Mouse (Mus musculus) gastrocnemius, postnatal 10 days (tissue): ENCODE results near the gene Kcnd3. TPM values are rescaled to one million over a fixed set of nuclear protein-coding genes. Genes with fewer than 3 reads are reported as not detected.

Source experiments
- DNase-seq: peaks from one replicate; pipeline ENCODE4 v3.0.0; 2021; ENCODE audit warnings: mixed read lengths
- total RNA-seq, 2 experiments: library from RNA; stranded (reverse); gene quantifications; 2 replicates each; pipeline ENCODE4 v1.2.3; 2021

The Kcnd3 gene
- total RNA-seq, 2 experiments from 2014 or later, result 0.66 to 0.77 TPM

DNA sequence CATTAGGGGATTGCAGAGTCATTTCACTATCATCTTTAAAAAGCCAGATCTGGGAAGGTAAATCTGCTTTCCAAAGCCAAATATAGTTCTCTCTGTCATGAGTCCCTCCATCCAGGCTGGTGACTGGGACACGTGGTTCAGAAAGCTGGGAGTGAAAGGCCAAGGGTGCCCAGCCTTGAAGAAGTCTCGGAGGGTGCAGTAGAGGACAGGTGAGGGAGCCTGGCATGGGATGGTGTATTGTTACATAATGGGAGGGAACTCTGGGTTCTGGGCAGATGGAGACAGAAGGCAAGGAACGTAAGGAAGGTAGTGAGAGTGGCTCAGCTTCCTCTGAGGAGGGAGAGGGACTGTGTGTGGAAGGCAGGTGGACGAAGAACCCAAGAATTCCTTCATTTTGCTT, 5.5 kb downstream of the Kcnd3 start:
- no peak for DNase-seq

DNA sequence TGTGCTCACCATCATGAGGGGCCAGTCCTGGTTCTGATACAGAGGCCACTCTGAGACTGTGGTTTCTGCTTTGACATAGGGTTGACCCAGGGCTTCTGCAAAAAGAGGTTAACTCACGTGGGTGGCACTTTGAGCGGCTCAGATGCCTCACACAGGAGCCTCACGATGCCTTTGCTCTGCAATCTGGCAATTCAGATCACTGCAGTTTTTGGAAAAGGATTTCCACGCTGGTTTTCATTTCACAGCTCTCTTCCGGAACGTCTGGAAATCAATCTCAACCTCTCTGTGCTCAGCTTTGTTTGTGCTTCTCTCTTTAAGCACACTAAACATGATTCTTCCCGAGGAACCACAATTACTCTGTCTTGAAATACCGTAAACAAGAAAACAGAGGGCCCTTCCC, 14.4 kb downstream of the Kcnd3 start:
- DNase-seq, result no peak

DNA sequence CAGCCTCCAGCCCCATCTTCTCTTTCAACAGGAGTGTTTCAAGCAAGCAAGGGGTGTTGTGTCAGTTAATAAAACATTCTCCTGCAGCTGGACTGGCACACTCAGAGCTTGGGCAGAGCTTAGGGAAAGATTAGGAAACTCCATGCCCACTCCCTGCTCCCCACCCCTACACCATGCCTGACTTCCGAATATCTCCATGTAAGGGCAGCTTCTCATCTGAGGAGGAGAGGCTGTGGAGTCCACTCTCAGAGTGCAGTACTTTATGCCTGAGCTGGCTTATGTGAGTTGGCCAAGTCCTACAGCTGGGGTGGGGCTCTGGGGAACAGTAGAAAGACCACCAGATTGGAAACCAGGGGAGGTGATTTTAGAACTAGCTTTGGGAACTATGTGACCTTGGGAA, 20.4 kb downstream of the Kcnd3 start:
- DNase-seq, result no peak

DNA sequence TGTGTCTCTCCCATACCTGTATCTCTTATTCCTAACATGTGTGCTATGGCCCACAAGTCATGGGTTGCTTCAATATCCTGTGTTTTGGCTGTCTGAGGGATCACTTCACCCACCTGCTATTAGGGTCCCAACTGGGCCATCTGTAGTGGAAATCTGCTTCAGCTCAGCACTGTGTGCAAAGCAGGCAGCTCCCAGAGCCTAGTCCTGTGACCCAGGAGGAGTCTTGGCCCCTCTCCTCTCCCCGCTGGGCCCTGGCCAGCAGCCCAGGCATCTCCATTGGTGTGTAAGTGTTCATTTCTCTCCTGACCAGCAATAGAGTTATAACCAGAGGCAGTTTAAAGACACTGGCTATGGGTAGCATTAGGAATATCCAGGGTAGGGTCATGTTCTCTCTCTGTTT, 24.3 kb downstream of the Kcnd3 start:
- DNase-seq, result no peak

DNA sequence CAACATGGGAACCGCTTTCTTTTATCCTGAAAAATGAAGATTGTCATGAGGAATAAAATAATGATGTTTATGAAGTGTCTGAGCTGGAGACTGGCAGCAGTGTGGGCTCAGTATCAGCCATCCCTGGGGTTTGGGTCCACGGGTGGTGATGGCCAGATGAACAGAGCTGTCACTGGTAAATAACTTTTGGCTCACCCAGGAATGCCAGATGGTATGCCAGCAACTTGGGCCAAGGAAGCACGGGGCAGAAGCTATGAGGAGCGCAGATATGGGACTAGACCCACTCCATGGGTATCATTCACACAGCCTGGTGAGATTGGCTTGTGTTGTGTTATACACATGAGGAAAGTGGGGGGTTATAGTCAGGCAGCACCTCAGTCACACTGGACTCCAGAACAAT, 26.7 kb downstream of the Kcnd3 start:
- no peak for DNase-seq

DNA sequence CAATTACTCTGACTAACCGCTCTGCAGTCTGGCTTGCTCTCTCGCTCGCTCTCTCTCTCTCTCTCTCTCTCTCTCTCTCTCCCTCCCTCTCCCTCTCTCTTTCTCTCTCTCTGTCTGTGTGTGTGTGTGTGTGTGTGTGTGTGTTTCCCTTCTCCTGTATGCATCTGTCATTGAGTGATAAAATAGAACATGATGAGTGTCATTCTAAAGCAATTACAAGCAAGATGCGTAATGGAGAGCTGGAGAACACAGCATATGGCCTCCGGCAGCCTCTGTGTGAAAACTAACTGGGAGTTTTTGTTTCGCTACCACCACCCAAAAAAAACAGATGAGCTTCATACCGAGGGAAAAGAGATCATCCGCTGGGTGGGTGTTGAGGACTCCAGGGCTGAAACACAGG, 29.3 kb downstream of the Kcnd3 start:
- no peak for DNase-seq

DNA sequence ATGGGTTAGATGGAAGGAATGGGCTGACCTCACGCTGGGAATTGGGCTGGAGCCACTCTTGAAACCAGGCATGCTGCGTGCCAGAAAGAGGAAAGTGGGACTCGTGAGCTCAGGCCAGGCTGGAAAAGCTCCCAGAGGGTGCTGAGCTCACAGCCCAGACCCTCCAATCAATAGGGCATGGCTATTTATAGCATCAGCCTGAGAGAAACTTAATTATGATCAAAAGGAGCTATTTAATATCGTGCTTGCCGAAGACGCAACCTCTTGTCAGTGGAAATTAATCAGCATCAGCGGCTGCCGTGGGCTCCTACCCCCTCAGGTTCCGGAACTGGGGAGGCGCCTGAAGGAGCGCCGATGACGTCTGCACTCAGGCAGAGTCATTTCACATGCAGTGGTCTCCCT, 31.5 kb downstream of the Kcnd3 start:
- DNase-seq, result no peak

DNA sequence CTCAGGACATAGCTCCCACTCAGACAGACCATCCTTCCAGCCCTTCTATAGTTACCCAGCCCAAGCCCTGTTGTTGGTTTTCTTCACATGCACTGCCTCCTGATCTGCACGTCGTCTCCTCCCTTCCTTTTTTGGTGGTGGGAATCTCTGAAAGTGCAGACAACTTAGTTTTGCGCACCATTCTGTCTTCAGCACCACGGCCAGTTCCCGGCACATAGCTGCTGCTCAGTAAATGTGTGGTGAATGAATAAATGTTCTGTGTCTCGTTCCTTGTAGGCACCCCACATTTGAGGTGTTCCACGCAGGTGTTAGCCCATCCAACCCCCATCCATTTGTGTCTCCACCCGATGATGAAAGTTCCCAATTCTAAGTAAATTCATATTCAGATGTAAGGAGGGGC, 35.0 kb downstream of the Kcnd3 start:
- DNase-seq, result peak; percentile 19

DNA sequence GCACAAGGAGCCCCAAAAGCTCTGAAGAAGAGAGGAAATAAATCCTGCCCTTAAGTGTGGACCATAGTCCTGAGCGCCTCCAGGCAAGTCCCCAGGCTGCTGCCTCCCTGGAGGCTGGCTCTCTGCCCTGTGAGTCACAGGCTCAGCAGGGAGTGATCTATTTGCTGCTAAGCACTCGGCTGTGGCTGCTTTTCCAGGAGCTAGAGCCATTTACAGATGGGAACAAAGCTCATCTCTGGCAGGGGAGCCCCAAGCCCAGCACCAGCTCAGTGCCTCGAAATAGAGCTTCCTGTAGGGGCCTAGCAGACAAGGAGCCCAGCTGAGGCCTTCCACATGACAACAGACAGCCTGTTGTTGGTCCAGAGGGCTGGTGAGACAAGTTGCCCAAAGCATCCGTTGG, 37.5 kb downstream of the Kcnd3 start:
- no peak for DNase-seq

DNA sequence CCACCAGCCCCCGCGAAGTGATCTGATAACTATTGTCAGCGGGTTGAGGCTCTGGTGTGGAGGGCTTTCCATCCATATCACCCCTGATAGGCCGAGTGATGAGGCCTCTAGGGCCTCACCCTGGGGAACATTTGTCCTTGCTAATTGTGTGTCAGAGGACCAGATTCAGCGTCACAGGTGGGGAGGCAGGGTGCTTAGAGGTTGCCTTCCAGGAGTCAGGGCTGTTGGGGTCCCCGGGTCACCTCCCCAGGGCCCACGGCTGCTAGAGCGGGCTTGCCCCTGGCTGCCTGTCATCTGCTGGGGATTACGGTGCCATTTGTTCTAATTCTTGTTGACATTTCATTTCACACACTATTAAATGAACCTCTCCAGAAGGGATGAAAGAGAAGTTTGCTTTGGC, 42.8 kb downstream of the Kcnd3 start:
- no peak for DNase-seq

DNA sequence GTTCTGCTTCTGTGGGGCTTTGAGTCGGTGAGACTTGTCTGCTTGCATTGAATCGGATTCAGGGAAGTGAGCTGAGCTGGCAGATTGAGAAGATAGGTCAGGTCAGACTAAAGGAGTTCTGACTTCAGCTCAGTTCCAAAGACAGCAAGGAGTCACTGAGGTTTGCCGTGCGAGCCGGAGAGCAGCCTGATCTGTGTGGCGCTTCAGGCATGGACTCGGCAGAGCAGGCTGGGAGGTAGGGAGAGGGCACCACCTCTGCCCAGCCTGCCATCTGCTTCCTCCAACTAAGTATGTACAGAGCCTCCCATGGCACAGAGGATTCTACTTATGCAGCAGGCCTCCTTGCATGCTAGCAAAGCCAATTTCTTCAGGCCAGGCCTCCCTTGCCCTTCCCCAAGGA, 44.1 kb downstream of the Kcnd3 start:
- no peak for DNase-seq

DNA sequence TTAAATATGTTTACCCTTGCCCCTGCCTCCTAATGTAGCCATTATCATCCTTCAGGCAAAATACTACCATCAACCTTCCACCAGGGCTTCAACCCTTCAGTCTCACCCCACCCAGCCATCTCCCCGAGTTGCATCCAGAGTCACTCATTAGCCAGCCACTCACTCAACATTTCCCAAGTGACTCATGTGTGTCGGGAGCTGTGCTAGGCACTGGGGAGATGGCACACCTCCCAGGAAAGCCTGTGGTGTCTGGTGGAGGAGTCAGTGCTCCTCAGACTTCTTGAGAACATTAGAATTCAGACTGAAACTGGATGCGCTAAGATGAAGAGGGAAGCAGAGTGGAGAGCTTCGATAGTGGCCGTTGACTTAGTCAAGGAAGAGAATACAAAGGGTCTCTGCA, 44.8 kb downstream of the Kcnd3 start:
- no peak for DNase-seq

DNA sequence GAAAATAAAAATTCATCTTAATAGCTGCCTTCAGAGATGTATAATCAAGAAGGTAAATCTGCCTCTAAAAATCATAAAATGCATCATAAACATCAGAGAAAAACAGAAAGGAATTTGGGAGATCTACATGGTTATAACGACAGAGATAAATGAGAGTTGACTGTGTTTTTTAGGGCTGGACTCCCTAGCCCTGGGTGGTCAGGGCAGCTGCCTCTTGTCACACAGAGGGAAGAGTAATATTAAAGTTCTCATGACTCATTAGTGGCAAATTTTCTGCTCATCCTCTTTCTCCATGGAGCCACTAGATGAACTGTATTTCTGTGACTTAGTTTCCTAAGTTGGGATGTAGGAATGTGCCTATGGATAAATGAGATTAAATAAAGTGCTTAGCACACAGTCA, 48.9 kb downstream of the Kcnd3 start:
- DNase-seq, result no peak

DNA sequence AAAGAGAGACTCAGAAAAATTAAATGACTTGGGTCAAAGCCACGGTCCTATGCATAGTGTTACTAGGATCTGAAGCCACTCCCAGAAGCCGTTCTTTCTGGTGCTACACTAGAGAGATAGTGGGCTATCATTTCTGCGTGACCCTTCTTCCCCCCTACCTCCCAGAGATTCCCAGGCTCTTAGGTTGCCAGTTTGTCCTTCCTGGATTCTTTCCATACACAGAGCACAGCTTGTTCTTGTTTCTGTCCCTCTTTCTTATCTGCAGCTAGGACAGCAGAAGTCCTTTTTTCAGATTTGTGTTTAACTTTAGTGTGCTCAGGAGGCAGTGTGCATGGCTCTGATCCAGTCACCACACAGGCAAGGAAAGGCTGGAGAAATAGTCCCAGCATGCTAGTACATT, 52.1 kb downstream of the Kcnd3 start:
- DNase-seq, result no peak

DNA sequence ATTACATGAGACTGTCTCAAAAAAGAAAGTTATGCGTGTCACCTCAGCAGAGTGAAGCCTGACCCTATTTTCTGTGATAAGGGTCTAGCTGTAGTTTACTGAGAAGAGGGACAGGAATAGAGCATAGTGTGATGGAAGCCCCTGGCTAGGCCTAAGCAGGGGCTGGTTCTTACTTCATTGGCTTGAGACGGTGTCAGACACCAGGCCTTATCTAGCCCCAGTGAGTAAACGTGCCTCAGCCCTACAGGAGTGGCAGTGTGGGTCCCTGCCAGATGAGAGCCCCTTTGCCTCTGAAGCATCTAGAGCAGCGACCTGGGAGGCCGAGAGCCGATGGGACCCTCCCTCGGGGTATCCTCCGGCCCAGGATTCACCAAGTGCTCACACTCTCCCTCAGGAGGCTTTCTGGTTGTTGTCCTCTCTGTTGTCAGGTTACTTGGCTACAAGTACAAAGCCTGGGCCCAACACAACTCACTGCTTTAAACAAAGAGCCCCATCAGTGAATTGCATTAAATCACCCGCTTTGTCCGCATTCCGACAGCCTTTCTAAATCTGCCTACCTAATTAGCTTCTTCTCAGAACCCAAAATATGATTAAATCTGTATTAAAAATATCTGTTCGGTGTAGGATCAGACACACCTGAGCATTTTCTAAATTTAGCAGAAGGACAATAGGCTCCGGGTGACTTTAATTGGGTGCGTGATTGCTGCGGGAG, 53.2 kb downstream of the Kcnd3 start:
- no peak for DNase-seq

DNA sequence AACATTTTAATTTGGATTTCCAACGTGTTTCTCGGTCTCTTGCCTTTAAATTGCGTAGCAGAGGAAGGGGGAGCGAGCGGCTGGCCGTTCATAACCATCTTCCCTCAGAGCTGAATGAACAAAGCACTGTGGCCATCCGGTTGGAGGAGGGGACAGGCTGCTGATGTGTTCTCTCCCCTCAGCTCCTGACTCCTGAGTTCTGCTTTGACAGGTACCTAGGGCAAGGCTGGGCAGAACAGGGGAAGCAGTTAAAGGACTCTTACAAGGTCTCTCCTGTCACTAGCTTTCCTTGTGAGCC, 53.7 kb downstream of the Kcnd3 start:
- no peak for DNase-seq

DNA sequence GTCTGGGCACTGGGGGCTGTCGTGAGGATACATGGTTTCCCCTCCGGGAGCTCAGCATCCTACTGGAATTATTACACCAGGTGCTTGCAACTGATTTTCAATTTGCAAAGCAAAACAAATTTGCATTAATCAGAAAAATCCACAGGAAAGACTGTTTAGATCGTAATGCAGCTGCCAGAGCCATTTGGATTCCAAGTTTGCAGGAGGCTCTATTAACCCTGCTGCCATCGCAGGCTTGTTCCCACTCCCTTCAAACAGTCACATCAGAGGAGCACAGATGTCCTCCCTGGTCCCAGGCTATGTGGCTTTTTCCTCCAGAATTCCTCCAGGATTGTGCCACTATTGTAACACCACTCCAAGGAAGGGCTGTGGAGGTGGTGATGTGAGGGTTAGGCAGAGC, 54.5 kb downstream of the Kcnd3 start:
- no peak for DNase-seq

DNA sequence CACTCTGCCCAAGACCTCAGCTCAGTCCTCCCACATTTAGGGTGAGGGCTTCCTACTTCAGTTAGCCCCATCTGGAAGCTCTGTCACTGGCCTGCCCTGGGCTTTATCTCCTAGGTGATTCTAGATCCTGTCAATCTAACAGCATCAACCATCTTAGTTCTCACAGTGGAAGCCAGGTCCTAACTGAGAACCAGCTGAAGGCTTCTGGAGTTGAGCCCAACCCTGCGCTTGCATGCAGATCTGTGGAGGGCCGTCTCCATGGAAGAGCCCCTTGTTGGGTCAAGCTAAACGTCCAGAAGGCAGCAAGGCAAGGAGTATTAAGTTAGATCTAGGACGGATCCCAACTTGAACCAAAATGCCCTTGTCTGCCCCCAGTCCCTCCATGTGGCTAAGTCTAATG, 57.2 kb downstream of the Kcnd3 start:
- DNase-seq, result no peak

DNA sequence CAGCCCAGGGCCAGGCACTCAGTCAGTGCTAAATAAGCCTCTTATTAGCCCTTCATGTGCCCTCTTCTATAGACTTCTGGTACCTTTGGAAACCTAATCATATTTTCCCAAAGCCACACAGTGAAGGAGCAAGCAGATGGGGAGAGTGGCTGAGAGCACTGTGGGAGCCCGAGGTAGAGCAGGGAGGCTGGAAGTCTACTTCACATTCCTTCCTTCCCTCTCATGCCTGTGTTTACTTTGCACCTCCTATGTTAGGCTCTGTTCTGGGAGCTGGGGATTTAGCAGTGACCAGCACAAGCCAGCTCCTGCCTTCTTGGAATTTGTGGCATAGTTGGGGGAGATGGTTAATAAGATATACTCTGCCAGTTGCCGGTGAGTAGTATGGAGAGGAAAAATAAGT, 59.7 kb downstream of the Kcnd3 start:
- DNase-seq, result no peak

DNA sequence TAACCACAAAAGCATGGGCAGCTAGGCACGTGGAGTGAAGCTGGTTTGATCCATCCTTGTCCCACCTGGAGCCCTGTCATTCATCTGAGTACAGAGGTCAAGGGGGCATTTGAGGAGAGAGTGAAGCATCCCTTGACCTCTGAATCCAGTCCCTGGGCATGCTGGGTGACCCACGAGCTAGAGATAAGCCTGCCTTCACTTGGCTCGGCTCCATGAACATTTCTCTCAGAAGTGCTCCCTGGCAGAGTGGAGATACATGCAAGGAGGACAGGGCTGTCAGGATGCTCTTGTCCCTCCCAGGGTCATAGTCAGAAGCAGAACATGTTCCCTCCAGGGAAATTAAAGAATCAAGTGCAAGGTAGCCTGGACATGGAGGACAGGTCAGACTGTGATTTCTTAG, 62.1 kb downstream of the Kcnd3 start:
- no peak for DNase-seq

DNA sequence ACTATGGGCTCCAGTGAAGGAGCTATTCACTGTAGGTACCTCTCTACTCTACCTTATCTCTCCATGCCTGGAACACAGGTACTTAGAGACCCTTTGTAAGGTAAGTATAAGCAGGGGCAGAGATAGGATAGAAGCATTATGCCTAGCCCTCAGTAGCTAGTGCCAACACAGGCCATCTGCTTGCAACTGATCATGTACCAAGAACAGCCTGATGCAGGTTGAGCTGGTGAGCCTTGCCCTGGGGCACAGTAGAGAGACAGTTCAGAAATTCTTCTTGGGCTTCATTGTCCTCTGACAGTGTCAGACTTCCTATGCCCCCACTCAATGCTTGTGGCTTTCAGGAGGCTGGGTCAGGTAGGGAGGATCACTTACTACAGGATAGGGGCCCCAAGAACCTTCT, 62.9 kb downstream of the Kcnd3 start:
- DNase-seq, result no peak

DNA sequence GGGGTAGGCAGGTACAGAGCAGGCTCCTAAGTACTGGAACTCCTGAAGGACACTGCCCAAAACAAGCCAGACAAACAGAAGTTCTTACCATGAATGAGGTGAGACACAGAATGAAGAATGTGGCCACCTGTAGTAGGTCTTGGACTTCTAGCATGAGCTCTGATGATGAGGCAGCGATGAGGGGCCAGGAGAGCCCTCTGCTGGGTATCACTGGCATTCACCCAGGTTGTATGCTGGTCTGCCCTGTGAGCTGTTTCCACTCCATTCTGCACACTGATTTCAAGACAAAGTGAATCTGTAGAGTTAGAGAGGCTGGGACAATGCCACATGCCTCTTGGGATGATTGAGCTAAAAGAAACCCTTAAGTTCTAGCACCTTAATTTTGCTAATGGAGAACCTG, 63.5 kb downstream of the Kcnd3 start:
- no peak for DNase-seq

DNA sequence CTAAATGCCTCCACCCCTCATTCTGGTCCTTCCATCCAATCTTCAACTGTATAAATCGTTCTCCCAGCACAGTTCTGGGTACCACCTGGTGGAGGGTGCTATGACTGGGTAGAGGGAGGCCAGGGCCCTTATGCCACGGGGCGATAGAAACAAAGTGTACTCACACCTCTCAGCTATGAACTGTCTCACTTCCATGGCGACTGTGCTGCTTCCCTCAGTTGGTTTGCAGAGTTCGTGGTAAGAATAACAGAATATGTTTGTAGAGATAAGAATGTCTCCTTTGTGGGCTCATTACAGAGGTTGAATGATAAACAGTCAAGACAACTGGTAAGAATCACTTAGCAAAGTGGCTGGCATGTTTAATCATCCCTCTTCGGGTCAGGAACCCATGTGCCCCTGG, 68.3 kb downstream of the Kcnd3 start:
- no peak for DNase-seq

DNA sequence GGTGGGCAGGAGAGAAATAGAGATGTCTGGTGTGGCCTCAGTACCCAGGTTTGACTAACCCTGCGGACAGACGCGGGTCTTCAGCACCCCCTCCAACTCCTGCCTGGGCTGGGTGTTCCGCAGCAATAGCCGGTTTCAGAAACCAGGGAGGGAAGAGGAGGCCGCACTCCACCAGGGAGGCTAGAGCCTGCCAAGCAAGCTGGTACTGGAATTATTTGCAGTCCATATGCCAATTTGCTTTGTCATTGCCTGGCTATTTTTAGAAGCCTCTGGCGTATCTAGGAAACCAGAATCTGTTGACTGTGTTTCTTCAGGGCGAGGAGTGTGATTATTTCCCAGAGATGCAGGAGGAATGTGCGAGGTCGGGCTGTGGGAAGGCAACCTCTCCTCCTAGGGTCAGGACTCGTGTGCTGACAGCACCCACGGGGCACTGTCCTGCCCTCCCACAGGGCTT, 69.1 kb downstream of the Kcnd3 start:
- no peak for DNase-seq

DNA sequence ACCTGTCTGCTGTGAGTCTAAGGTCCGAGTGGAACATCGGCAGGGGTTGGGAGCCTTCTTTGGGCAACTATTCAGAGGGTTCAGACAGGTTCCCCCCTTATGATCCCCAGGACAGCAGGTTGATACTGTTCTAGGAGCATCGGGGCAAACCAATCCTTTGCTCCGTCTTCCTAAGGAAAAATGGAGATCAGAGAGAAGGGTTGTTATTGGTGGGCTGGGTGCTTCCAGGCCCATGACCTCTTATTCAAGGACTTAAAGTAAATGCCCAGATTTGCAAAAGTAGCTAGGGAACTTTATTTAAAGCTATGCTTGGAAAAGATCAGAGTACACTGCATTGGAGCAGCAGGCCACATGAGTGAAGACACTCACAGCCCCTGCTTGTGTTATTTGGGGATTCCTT, 69.5 kb downstream of the Kcnd3 start:
- no peak for DNase-seq
